Mouse (Mus musculus) splenic B cell, adult 2 months (primary cell): ENCODE results near the gene Olfr765.
A peak's percentile ranks its signal among the peaks of the same experiment; 100 is the strongest.
"Not testable (repeated sequence)": the region's sequence is repeated elsewhere in the genome, so short reads cannot be mapped to it uniquely, and the experiment has no call there.

Experiments
- DNase-seq: peaks from one replicate; pipeline ENCODE4 v3.0.0-alpha.2; 2011; ENCODE audit warnings: low read depth, low spot score
- H3K27me3 ChIP-seq: 2 replicates; pipeline ENCODE4 v1.6.1; 2012; ENCODE audit warnings: mild to moderate bottlenecking, low read length, moderate library complexity, mixed read lengths; ENCODE audit not compliant: control insufficient read depth, poor library complexity, insufficient read depth, severe bottlenecking
- H3K36me3 ChIP-seq: 2 replicates; pipeline ENCODE4 v1.6.1; 2012; ENCODE audit warnings: mild to moderate bottlenecking, low read length, moderate library complexity, mixed read lengths; ENCODE audit not compliant: control insufficient read depth, poor library complexity, insufficient read depth, severe bottlenecking

Gene Olfr765

GRCm38 (mm10) chr10:129049898-129050297 is at the start of gene Olfr765:
Olfr765 (minus strand) TSS chr10:129049998.
- H3K27me3 ChIP-seq, DNase-seq, H3K36me3 ChIP-seq: not testable (repeated sequence)

- DNase-seq: no peak
- H3K36me3 ChIP-seq: no peaks in the 10 kb centered on the region
- H3K27me3 ChIP-seq: no peaks in the 10 kb centered on the region
Measured at GRCm38 (mm10) chr10:129099275-129099674, 49.5 kb upstream of the Olfr765 start, which contains the start of gene Olfr768. Olfr768 (minus strand) TSS chr10:129099375.

- DNase-seq, H3K36me3 ChIP-seq, H3K27me3 ChIP-seq: not testable (repeated sequence)
Measured at GRCm38 (mm10) chr10:129082810-129083209, 33.0 kb upstream of the Olfr765 start, which contains the start of gene Olfr767. Olfr767 (minus strand) TSS chr10:129082910.

GRCm38 (mm10) chr10:129068877-129069276 is 19.1 kb upstream of the Olfr765 start, which contains the start of gene Olfr766-ps1:
Olfr766-ps1 (minus strand) TSS chr10:129068977.
- Histone ChIP-seq H3K36me3 (no peaks in the 10 kb centered on the region), H3K27me3 (no peaks in the 10 kb centered on the region)
- no peak for DNase-seq

- H3K27me3 ChIP-seq: no peaks in the 10 kb centered on the region
- H3K36me3 ChIP-seq: no peaks in the 10 kb centered on the region
- DNase-seq: no peak
Measured at GRCm38 (mm10) chr10:129039796-129040195, 10.0 kb downstream of the Olfr765 start, which contains the start of gene Olfr764-ps1. Olfr764-ps1 (minus strand) TSS chr10:129039896.

- Histone ChIP-seq H3K27me3 (no peaks in the 10 kb centered on the region), H3K36me3 (no peaks in the 10 kb centered on the region)
- no peak for DNase-seq
Measured at GRCm38 (mm10) chr10:129028343-129028742, 21.5 kb downstream of the Olfr765 start.

GRCm38 (mm10) chr10:129026018-129026662 is 23.7 kb downstream of the Olfr765 start:
- no peaks in the 10 kb centered on the region for H3K27me3 ChIP-seq
- DNase-seq: peak; percentile 45
- H3K36me3 ChIP-seq: no peaks in the 10 kb centered on the region

- no peak for DNase-seq
- Histone ChIP-seq H3K27me3 (no peaks in the 10 kb centered on the region), H3K36me3 (no peaks in the 10 kb centered on the region)
Measured at GRCm38 (mm10) chr10:129023319-129023718, 26.5 kb downstream of the Olfr765 start.

- H3K27me3 ChIP-seq: no peaks in the 10 kb centered on the region
- no peak for DNase-seq
- no peaks in the 10 kb centered on the region for H3K36me3 ChIP-seq
Measured at GRCm38 (mm10) chr10:129014477-129014876, 35.3 kb downstream of the Olfr765 start.

- DNase-seq, H3K36me3 ChIP-seq, H3K27me3 ChIP-seq: not testable (repeated sequence)
Measured at GRCm38 (mm10) chr10:129011511-129011910, 38.3 kb downstream of the Olfr765 start.

GRCm38 (mm10) chr10:129010288-129010841 is 39.4 kb downstream of the Olfr765 start, which contains the start of gene Olfr763:
Olfr763 (plus strand) TSS chr10:129010791.
- Histone ChIP-seq H3K27me3 (no peaks in the 10 kb centered on the region), H3K36me3 (no peaks in the 10 kb centered on the region)
- DNase-seq: no peak

- Histone ChIP-seq H3K36me3 (no peaks in the 10 kb centered on the region), H3K27me3 (no peaks in the 10 kb centered on the region)
- no peak for DNase-seq
Measured at GRCm38 (mm10) chr10:129004032-129004920, 45.5 kb downstream of the Olfr765 start.

GRCm38 (mm10) chr10:128996523-128997040 is 53.2 kb downstream of the Olfr765 start:
- no peak for DNase-seq
- no peaks in the 10 kb centered on the region for H3K36me3 ChIP-seq
- no peaks in the 10 kb centered on the region for H3K27me3 ChIP-seq

- DNase-seq: no peak
- Histone ChIP-seq H3K36me3 (no peaks in the 10 kb centered on the region), H3K27me3 (no peaks in the 10 kb centered on the region)
Measured at GRCm38 (mm10) chr10:128995796-128996195, 54.0 kb downstream of the Olfr765 start.
